Mouse (Mus musculus) hindbrain, postnatal 0 days (tissue): ENCODE results near the gene Gm20824. TPM values are rescaled to one million over a fixed set of nuclear protein-coding genes. Genes with fewer than 3 reads are reported as not detected.
"Not testable (repeated sequence)": the region's sequence is repeated elsewhere in the genome, so short reads cannot be mapped to it uniquely, and the experiment has no call there.

Experiments
- ATAC-seq: fragments of 200-750 bp; cut with Nextera tagmentation; 2 replicates; pipeline ENCODE4 v1.8.0; 2017; ENCODE audit warnings: mild to moderate bottlenecking, moderate TSS enrichment, moderate library complexity
- DNase-seq: peaks from one replicate; pipeline ENCODE4 v3.0.0-alpha.2; 2015; ENCODE audit warnings: low spot score
- H3K27ac ChIP-seq: fragments of 300-500 bp; sonication (generic); 2 replicates; pipeline ENCODE4 v1.5.1; 2014; ENCODE audit warnings: mild to moderate bottlenecking
- H3K27me3 ChIP-seq: fragments of 300-500 bp; sonication (generic); 2 replicates; pipeline ENCODE4 v1.6.1; 2014; ENCODE audit warnings: low read length, mixed read lengths; ENCODE audit not compliant: insufficient read depth
- H3K36me3 ChIP-seq: fragments of 300-500 bp; sonication (generic); 2 replicates; pipeline ENCODE4 v1.6.1; 2014; ENCODE audit warnings: low read length, mixed read lengths; ENCODE audit not compliant: insufficient read depth
- H3K4me1 ChIP-seq: fragments of 300-500 bp; sonication (generic); 2 replicates; pipeline ENCODE4 v1.6.1; 2014; ENCODE audit warnings: antibody characterized with exemption, low read length, mixed read lengths; ENCODE audit not compliant: insufficient read depth
- H3K4me2 ChIP-seq: fragments of 300-500 bp; sonication (generic); 2 replicates; pipeline ENCODE4 v1.6.1; 2014; ENCODE audit warnings: low read depth, mild to moderate bottlenecking, low read length, moderate library complexity, mixed read lengths
- H3K4me3 ChIP-seq: fragments of 300-500 bp; sonication (generic); 2 replicates; pipeline ENCODE4 v1.5.1; 2014; ENCODE audit warnings: low read length
- H3K9ac ChIP-seq: fragments of 300-500 bp; sonication (generic); replicated peaks from 2 replicates; pipeline ENCODE4 v1.6.1; 2014; ENCODE audit warnings: mild to moderate bottlenecking, low read length, moderate library complexity, mixed read lengths
- H3K9me3 ChIP-seq: fragments of 300-500 bp; sonication (generic); 2 replicates; pipeline ENCODE4 v1.6.1; 2016; ENCODE audit warnings: low read length, mixed read lengths
- WGBS: fragments of 180-500 bp; shearing (Covaris S2); extraction: QIAGEN DNeasy Blood & Tissue Kit; methylation state at CpG from one replicate; pipeline ENCODE4 v1.1.7; 2014; 5-methylcytosine and 5-hydroxymethylcytosine counted together
- polyA plus RNA-seq: library from polyadenylated mRNA; unstranded; fragments of >200 nt; fragmentation: Nextera tagmentation; extraction: Ambion mirVana; gene quantifications from 2 replicates; pipeline ENCODE4 v1.2.1, GENCODE M21; 2015
- total RNA-seq: library from RNA; depleted of rRNA; stranded (reverse); fragments of >200 nt; gene quantifications from 2 replicates; pipeline ENCODE4 v1.2.3, GENCODE M21; 2014; rRNA removed

The Gm20824 gene
- total RNA-seq, result not detected in 2 replicates
- not detected in 2 replicates for polyA plus RNA-seq

DNA sequence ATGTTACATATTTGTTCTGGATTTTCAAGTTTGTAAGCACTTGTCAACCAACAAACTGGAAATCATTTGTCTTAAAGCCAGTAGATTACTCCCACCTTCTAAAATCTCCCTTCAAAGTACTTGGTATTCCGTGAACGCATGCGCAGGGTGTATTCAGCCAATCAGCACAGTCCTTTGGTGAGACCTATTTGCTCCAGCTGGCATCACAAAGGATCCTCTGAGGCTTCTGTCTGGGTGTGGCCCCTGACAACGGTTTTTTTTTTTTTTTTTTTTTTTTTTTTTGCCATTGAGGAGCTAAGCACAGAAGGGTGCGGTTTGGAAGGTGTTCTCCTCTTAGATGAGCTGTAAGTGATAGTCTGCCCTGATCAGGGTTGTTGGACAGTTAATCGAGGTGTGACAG, at the start of gene Gm20824:
TSS of gene Gm20824 (plus strand) at position 301 of the 400 bp plus-strand sequence.
- H3K36me3 ChIP-seq, H3K27ac ChIP-seq, H3K27me3 ChIP-seq, H3K9ac ChIP-seq, H3K4me3 ChIP-seq, H3K4me2 ChIP-seq, DNase-seq, H3K4me1 ChIP-seq, ATAC-seq, H3K9me3 ChIP-seq: not testable (repeated sequence)
- no CpG with 5 or more reads among the region's 6 CpGs for WGBS

Other genes with a start within 250 kb of the Gm20824 start
- gene Gm20825, start 186.4 kb upstream of the Gm20824 start, total RNA-seq, result not detected in 2 replicates
- gene Gm20825, start 186.4 kb upstream of the Gm20824 start, polyA plus RNA-seq, result not detected in 2 replicates